Mouse (Mus musculus) mesoderm, embryonic 11.5 days (tissue): Measurements from ENCODE around the gene Olfr295.

Experiments used
- DNase-seq: peaks from one replicate; pipeline ENCODE4 v3.0.0-alpha.2; 2012; ENCODE audit warnings: low read depth, low spot score

Olfr295 gene

GRCm38 (mm10) chr7:86583562-86583961 lies at the start of gene Olfr295:
Gene Olfr295, plus strand, starts transcription at chr7:86583862.
- DNase-seq, result no peak

GRCm38 (mm10) chr7:86616543-86616942 lies 32.9 kb downstream of the Olfr295 start, which contains the start of gene Olfr294:
Gene Olfr294, minus strand, starts transcription at chr7:86616643.
- no peak for DNase-seq
